Mouse (Mus musculus): ENCODE data around the gene Fam208a. TPM values are rescaled to one million over a fixed set of nuclear protein-coding genes. Genes with fewer than 3 reads are reported as not detected.

Fam208a gene
- polyA plus RNA-seq, 1 experiment from 2014 or later, result 3.8 TPM

- H3K9ac ChIP-seq (ENCODE audit: low read depth, low read length), result no peak overlapping the region
- no peak overlapping the region for H3K27ac ChIP-seq (ENCODE audit: low read length)
- H3K27me3 ChIP-seq (ENCODE audit: control insufficient read depth, insufficient read depth, low read depth, low read length), result no peaks in the 10 kb centered on the region
- no peaks in the 10 kb centered on the region; the same call in 1 of the 2 replicates for H3K4me1 ChIP-seq (ENCODE audit: control insufficient read depth, low read depth, low read length)
- ATAC-seq (ENCODE audit: low read depth), result no peak
- H3K4me3 ChIP-seq (ENCODE audit: low read depth, low read length), result no peak overlapping the region
- H3K4me2 ChIP-seq (ENCODE audit: low read depth, low read length), result no peak overlapping the region
- no peaks in the 10 kb centered on the region for H3K9me3 ChIP-seq (replicated peaks; ENCODE audit: control insufficient read depth, low read length)
- H3K36me3 ChIP-seq (ENCODE audit: control insufficient read depth, insufficient read depth), result no peaks in the 10 kb centered on the region
- WGBS (ENCODE audit: insufficient replicate concordance), result 75% methylated on average over 2 of the region's 2 CpGs
Observed at GRCm38 (mm10) chr14:27405947-27406346, 22.7 kb upstream of the Fam208a start.

- no peak overlapping the region for H3K4me2 ChIP-seq (ENCODE audit: low read depth, low read length)
Observed at GRCm38 (mm10) chr14:27408240-27408639, 20.4 kb upstream of the Fam208a start.

GRCm38 (mm10) chr14:27409662-27410061 is 19.0 kb upstream of the Fam208a start:
- 21% methylated on average over 3 of the region's 3 CpGs for WGBS (ENCODE audit: insufficient replicate concordance)

More at GRCm38 (mm10) chr14:27408240-27408639, 20.4 kb upstream of the Fam208a start:
- Histone ChIP-seq H3K9ac (ENCODE audit: low read depth, low read length) (no peak overlapping the region), H3K27ac (ENCODE audit: low read length) (no peak overlapping the region), H3K27me3 (ENCODE audit: control insufficient read depth, insufficient read depth, low read depth, low read length) (no peaks in the 10 kb centered on the region), H3K4me3 (ENCODE audit: low read depth, low read length) (no peak overlapping the region), H3K9me3 (replicated peaks; ENCODE audit: control insufficient read depth, low read length) (no peaks in the 10 kb centered on the region), H3K36me3 (ENCODE audit: control insufficient read depth, insufficient read depth) (no peaks in the 10 kb centered on the region), H3K4me1 (ENCODE audit: control insufficient read depth, low read depth, low read length) (no peaks in the 10 kb centered on the region)
- WGBS (ENCODE audit: insufficient replicate concordance), result 63% methylated on average over 3 of the region's 3 CpGs
- ATAC-seq (ENCODE audit: low read depth), result no peak

GRCm38 (mm10) chr14:27411492-27411891 is 17.1 kb upstream of the Fam208a start:
- WGBS (ENCODE audit: insufficient replicate concordance), result 53% methylated on average over 7 of the region's 7 CpGs
- Histone ChIP-seq H3K4me3 (ENCODE audit: low read depth, low read length) (no peak overlapping the region), H3K27ac (ENCODE audit: low read length) (no peak overlapping the region), H3K4me1 (ENCODE audit: control insufficient read depth, low read depth, low read length) (no peaks in the 10 kb centered on the region), H3K36me3 (ENCODE audit: control insufficient read depth, insufficient read depth) (no peaks in the 10 kb centered on the region), H3K9ac (ENCODE audit: low read depth, low read length) (no peak overlapping the region), H3K9me3 (replicated peaks; ENCODE audit: control insufficient read depth, low read length) (no peaks in the 10 kb centered on the region), H3K27me3 (ENCODE audit: control insufficient read depth, insufficient read depth, low read depth, low read length) (no peaks in the 10 kb centered on the region), H3K4me2 (ENCODE audit: low read depth, low read length) (no peak overlapping the region)
- no peak for ATAC-seq (ENCODE audit: low read depth)

More at GRCm38 (mm10) chr14:27409662-27410061, 19.0 kb upstream of the Fam208a start:
- Histone ChIP-seq H3K36me3 (ENCODE audit: control insufficient read depth, insufficient read depth) (no peaks in the 10 kb centered on the region), H3K27me3 (ENCODE audit: control insufficient read depth, insufficient read depth, low read depth, low read length) (no peaks in the 10 kb centered on the region), H3K9ac (ENCODE audit: low read depth, low read length) (no peak overlapping the region), H3K9me3 (replicated peaks; ENCODE audit: control insufficient read depth, low read length) (no peaks in the 10 kb centered on the region), H3K4me3 (ENCODE audit: low read depth, low read length) (no peak overlapping the region), H3K4me1 (ENCODE audit: control insufficient read depth, low read depth, low read length) (no peaks in the 10 kb centered on the region), H3K4me2 (ENCODE audit: low read depth, low read length) (no peak overlapping the region), H3K27ac (ENCODE audit: low read length) (no peak overlapping the region)
- ATAC-seq (ENCODE audit: low read depth), result no peak

GRCm38 (mm10) chr14:27412699-27413098 is 15.9 kb upstream of the Fam208a start:
- H3K9me3 ChIP-seq (replicated peaks; ENCODE audit: control insufficient read depth, low read length), result no peaks in the 10 kb centered on the region
- no peak overlapping the region for H3K27ac ChIP-seq (ENCODE audit: low read length)
- no peak overlapping the region for H3K4me2 ChIP-seq (ENCODE audit: low read depth, low read length)
- no peak for ATAC-seq (ENCODE audit: low read depth)
- H3K9ac ChIP-seq (ENCODE audit: low read depth, low read length), result no peak overlapping the region
- H3K4me1 ChIP-seq (ENCODE audit: control insufficient read depth, low read depth, low read length), result no peaks in the 10 kb centered on the region
- 58% methylated on average over 8 of the region's 8 CpGs for WGBS (ENCODE audit: insufficient replicate concordance)
- H3K4me3 ChIP-seq (ENCODE audit: low read depth, low read length), result no peak overlapping the region
- H3K27me3 ChIP-seq (ENCODE audit: control insufficient read depth, insufficient read depth, low read depth, low read length), result no peaks in the 10 kb centered on the region
- H3K36me3 ChIP-seq (ENCODE audit: control insufficient read depth, insufficient read depth), result no peaks in the 10 kb centered on the region

GRCm38 (mm10) chr14:27413961-27414360 is 14.7 kb upstream of the Fam208a start:
- Histone ChIP-seq H3K4me2 (ENCODE audit: low read depth, low read length) (no peak overlapping the region), H3K9ac (ENCODE audit: low read depth, low read length) (no peak overlapping the region), H3K4me3 (ENCODE audit: low read depth, low read length) (no peak overlapping the region), H3K4me1 (ENCODE audit: control insufficient read depth, low read depth, low read length) (no peaks in the 10 kb centered on the region), H3K36me3 (ENCODE audit: control insufficient read depth, insufficient read depth) (no peaks in the 10 kb centered on the region), H3K9me3 (replicated peaks; ENCODE audit: control insufficient read depth, low read length) (no peaks in the 10 kb centered on the region), H3K27ac (ENCODE audit: low read length) (no peak overlapping the region), H3K27me3 (ENCODE audit: control insufficient read depth, insufficient read depth, low read depth, low read length) (no peaks in the 10 kb centered on the region)
- 24% methylated on average over 4 of the region's 4 CpGs for WGBS (ENCODE audit: insufficient replicate concordance)
- no peak for ATAC-seq (ENCODE audit: low read depth)

- no peak overlapping the region for H3K4me3 ChIP-seq (ENCODE audit: low read depth, low read length)
- H3K9me3 ChIP-seq (replicated peaks; ENCODE audit: control insufficient read depth, low read length), result no peaks in the 10 kb centered on the region
- no peak for ATAC-seq (ENCODE audit: low read depth)
Observed at GRCm38 (mm10) chr14:27420816-27421215, 7.8 kb upstream of the Fam208a start.

GRCm38 (mm10) chr14:27422301-27422700 is 6.3 kb upstream of the Fam208a start:
- H3K36me3 ChIP-seq (ENCODE audit: control insufficient read depth, insufficient read depth), result no peaks in the 10 kb centered on the region
- no peaks in the 10 kb centered on the region for H3K4me1 ChIP-seq (ENCODE audit: control insufficient read depth, low read depth, low read length)
- H3K4me2 ChIP-seq (ENCODE audit: low read depth, low read length), result no peak overlapping the region
- no peaks in the 10 kb centered on the region for H3K27me3 ChIP-seq (ENCODE audit: control insufficient read depth, insufficient read depth, low read depth, low read length)
- H3K4me3 ChIP-seq (ENCODE audit: low read depth, low read length), result no peak overlapping the region
- H3K9me3 ChIP-seq (replicated peaks; ENCODE audit: control insufficient read depth, low read length), result no peaks in the 10 kb centered on the region
- ATAC-seq (ENCODE audit: low read depth), result no peak
- 66% methylated on average over 1 of the region's 1 CpGs for WGBS (ENCODE audit: insufficient replicate concordance)
- H3K27ac ChIP-seq (ENCODE audit: low read length), result no peak overlapping the region
- no peak overlapping the region for H3K9ac ChIP-seq (ENCODE audit: low read depth, low read length)

More at GRCm38 (mm10) chr14:27420816-27421215, 7.8 kb upstream of the Fam208a start:
- Histone ChIP-seq H3K27me3 (ENCODE audit: control insufficient read depth, insufficient read depth, low read depth, low read length) (no peaks in the 10 kb centered on the region), H3K4me1 (ENCODE audit: control insufficient read depth, low read depth, low read length) (no peaks in the 10 kb centered on the region), H3K27ac (ENCODE audit: low read length) (no peak overlapping the region), H3K36me3 (ENCODE audit: control insufficient read depth, insufficient read depth) (no peaks in the 10 kb centered on the region), H3K9ac (ENCODE audit: low read depth, low read length) (no peak overlapping the region), H3K4me2 (ENCODE audit: low read depth, low read length) (no peak overlapping the region)
- WGBS (ENCODE audit: insufficient replicate concordance), result 48% methylated on average over 3 of the region's 3 CpGs

GRCm38 (mm10) chr14:27428973-27429711 is 508 bp downstream of the Fam208a start:
- peaks cover 6% of the 10 kb centered on the region for H3K9me3 ChIP-seq (replicated peaks; ENCODE audit: control insufficient read depth, low read length)
- no peaks in the 10 kb centered on the region for H3K27me3 ChIP-seq (ENCODE audit: control insufficient read depth, insufficient read depth, low read depth, low read length)
- peak overlapping the region; percentile 89 for H3K4me3 ChIP-seq (ENCODE audit: low read depth, low read length)
- WGBS (ENCODE audit: insufficient replicate concordance), result under 1% methylated on average over 68 of the region's 78 CpGs
- H3K36me3 ChIP-seq (ENCODE audit: control insufficient read depth, insufficient read depth), result peaks cover 3% of the 10 kb centered on the region
- peak overlapping the region; percentile 93 for H3K9ac ChIP-seq (ENCODE audit: low read depth, low read length)
- peaks cover 7% of the 10 kb centered on the region for H3K4me1 ChIP-seq (ENCODE audit: control insufficient read depth, low read depth, low read length)
- peak overlapping the region; percentile 65 for H3K4me2 ChIP-seq (ENCODE audit: low read depth, low read length)
- ATAC-seq (ENCODE audit: low read depth), result peak; percentile 78
- H3K27ac ChIP-seq (ENCODE audit: low read length), result peak overlapping the region; percentile 98

All from liver, embryonic 16.5 days (tissue).